Mouse (Mus musculus): ENCODE results near the gene Inpp4b. TPM values are rescaled to one million over a fixed set of nuclear protein-coding genes. Genes with fewer than 3 reads are reported as not detected.

Gene Inpp4b
- total RNA-seq, 4 experiments from 2014 or later = 5.6 to 11.1 (median 9.3) TPM

DNA sequence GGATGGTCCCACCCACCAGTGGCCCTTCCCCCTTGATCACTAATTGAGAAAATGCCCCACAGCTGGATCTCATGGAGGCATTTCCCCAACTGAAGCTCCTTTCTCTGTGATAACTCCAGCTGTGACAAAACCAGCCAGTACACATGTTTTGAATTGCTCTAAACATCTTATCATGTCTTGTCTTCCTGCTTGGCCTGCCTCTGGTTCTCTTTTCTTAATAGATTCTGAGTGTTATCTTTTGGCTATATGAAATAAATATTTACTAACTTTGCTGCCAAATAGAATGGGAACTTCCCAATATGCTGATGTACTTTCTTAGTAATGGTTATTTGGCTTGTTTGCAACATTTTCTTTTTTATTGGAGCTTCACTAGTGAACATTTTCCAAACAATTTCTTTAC, 389.0 kb downstream of the Inpp4b start:
- DNase-seq = no peak

DNA sequence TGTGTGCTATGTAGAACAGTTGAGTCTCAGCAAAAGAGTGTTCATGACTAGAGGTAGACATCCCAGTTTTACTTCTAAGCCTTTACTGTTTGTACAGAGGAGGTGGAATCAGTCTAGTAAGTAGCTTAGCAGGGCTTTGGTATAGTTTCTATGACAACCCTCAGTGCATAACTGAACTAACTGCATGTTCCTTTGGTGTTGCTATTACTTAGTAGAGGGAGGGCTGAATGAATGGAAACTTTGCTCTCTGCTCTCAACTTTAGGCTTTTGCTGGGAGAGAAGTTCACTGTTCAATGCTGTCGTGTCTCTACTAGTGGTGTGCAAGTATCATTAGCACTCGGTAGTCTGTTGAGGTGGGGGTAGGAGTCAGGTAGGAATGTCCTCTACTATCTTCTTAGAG, 393.3 kb downstream of the Inpp4b start:
- DNase-seq = no peak

DNA sequence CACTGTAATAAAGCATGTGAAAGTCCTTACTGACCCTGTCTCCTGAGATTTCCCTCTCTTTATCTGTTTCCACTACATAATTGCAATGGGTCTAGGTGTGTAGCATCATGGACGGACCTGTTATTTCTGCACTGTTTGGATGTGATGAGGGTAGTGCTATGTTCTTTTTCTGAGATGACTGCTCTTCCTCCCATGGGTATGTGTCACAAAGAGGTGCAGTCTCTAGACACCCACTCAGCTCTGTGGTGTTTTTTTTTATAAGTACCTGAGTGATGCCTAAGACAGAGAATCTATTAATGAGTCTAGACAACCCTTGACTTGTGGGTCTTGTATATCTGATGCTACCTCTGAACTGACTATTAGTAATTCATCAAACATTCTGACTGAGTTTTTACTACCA, 393.7 kb downstream of the Inpp4b start:
- no peak for DNase-seq

DNA sequence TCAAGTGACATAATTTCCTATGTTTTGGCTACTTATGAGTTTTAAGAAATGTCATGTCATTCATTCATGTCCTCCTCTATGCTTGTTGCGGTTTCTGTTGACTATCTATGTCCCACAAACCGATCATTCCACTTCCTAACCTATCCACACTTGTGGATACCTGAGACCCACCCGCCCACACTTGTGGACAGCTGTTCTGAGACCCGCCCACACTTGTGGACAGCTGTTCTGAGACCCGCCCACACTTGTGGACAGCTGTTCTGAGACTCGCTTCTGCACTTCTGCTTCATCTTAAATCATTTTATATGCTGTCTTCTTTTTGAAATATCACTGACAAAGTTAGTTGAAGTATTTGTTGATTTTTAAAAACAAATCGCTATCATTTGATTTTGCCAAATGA, 400.2 kb downstream of the Inpp4b start:
- DNase-seq = no peak

DNA sequence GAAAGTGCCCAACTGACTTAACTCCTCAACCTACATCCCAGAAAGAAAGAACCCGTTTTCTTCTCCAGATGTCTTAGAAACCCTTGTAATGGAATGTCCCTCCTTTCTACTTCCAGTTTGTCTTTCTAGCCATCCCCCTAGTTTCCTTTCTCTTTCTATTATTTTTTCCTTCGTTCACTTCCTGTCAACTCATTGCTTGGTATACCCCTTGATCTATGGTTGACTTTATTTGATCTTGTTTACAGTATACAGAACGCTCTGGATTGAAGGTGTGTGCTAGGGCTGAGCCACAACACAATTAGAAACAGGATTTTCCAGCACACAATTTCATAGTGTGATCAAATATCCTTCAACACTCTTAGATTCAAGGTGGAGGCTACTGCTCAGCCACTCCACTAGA, 400.7 kb downstream of the Inpp4b start:
- no peak for DNase-seq

DNA sequence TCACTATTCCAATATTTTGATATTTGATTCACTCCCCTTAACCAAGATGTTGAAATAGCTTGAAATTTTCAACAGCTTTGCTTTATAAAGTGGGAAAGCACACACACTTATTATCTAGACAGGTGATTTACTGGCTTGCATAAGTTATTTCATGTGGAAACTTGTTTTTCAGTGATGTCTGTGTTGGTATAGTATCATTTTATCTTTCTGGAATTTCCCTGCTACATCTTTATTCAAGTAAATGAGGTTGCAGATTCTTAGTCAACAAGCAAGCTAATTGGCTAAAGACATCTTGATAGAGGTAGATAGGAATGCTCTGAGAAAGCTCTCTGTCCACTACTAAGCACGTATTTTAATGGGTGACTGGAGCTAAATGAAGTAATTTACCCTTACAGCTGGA, 403.1 kb downstream of the Inpp4b start:
- DNase-seq = no peak

DNA sequence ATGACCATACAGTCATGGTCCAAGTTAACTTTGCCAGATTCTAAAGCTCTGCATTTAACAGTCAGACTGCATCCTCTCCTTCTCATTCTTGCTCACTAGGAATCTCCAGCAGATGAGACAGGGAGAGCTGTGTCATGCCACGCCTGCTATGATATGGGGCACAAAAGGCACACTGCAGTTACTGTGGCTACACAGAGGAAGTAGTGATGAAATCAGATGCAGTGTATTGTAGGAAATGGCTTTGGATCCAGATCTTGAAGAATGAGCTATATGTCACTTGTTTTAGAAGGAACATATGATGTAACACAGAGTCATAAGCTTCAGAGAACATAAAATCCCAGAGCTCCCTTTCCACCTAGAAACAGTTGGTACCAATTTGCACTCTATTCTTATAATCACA, 408.8 kb downstream of the Inpp4b start:
- no peak for DNase-seq

DNA sequence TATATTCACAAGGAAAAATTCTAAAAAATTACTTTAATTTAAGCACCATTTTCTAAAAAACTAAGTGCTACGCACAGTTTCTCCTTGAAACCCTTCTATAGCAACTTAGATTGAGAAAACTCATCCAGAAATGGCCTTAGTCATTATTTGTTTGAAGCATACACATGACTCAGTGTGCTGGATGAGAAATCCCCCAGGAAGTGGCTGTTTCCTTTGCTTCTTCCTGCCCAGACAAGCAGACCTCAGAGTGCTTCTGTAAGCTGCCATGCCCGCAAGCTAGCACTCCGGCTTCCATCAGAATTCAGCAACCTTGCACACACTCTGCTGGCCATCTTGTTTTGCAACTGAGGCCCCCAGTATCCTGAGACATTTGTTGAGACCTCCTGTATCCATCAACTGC, 414.3 kb downstream of the Inpp4b start:
- DNase-seq = no peak

DNA sequence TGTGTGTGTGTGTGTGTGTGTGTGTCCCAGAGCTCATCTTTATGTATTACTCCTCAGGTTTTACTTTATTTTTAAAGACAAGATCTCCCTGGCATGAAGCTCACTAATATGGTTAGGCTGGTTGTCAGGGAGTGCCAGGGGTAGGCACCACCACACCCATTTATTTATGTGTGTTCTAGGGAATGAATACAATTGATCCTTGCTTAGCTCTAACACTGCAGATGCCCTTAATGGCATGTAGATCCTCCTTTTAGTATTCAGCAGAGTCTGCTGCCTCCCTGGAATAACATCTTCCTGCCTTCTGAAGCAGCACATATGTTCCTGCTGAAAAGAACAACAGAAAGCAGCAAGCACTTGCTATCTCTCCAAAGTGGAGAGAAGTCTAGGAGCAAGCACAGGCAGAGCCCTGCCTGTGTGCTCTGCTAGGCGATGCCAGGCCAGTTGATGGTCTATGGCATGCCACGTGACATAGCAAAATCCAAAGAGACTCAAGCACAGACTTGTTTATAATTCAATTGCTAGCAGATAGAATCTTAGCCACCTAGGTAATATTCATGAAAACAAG, 415.3 kb downstream of the Inpp4b start:
- no peak for DNase-seq

DNA sequence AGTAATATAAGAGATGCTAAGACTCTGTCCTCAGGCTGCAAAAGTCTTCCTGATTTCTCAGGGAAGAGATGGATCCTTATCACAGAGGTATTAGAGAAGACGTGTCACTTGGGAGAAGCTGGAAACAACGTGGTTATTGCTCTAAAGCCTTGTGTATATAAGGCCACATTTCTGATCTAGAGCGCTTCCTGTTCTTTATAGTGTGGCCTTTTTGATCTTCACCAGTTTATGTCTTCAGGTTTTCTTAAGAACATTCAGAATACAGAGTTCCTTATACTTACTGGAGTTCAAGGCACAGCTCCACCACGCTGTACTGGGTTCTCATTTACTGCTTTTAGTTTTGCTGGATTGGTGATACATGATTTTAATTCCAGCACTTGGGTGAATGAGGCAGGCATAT, 419.1 kb downstream of the Inpp4b start:
- DNase-seq = no peak

DNA sequence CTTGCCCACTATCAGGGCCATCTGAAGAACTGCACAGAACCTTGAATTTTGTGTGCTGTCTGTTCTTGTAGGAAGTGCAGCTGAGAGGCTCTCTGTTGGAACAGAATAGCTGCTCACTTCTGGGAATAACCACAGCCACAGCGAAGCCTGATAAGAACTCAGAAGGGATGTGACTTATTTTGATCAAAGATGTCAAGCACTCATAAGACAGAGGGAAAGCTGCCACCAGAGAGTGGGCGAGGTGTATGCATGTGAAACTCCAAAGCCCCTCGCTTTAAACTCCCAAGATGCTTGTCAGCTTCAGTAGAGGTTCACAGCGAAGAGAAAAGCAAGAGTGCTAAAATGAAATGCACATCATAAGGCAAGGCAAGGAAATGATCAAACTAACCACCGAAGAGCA, 423.7 kb downstream of the Inpp4b start:
- DNase-seq = no peak

DNA sequence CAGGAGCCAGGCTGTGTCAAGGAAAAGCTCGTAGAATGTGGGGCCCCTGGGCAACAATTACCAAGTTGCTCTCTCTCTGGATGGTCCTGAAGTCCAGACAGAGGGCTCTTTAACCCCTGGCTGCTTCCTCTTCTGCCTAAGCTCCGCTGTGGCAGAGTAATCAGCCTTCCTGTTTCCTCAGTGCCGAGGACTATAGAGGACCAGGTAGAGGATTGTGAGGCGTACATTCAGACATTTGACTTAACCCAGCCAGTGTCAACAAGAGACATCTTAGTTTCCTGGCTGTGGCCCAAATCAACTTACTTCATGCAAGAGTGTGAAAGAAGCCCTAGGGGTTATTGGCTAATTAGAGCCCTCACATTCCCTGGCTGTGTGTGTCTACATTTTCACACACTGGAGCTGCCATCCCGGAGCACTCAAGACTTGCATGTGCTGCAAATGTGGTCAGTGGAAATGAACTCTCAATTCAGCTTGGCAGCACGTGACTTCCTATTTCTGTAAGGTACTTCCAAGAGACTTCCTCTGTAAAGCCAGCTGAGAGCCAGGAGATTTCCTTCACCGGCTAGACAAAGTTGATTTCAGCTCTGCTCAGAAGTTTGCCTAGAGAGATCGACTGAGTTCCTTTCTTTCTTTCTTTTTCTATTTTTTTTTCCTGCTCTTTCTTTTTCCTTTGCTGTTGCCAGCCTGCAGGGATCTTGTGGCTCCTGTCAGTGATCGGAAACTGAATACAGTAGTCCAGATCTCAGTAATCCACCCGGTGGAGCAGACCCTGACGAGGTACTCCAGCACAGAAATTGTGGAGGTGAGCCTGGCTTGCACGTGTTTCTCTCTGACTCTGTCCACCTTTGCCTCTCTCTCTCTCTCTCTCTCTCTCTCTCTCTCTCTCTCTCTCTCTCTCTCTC, 425.3 kb downstream of the Inpp4b start:
- DNase-seq = peak; percentile 11

DNA sequence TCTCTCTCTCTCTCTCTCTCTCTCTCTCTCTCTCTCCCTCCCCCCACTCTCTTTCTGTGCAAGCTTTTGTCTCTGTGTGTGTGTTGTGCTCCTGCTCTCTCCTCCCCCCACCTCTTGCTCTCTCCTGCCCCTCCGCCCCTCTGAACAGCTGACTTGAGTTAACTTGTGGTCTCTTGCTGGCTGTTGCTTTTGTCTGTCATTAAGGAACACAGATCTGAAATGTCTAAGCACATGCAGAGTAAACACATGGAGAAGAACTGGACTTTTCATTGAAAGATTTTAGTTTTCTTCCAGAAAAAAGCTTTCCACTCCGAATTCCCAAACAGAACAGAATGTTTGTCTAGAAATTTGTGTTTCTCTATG, 425.9 kb downstream of the Inpp4b start:
- no peak for DNase-seq

DNA sequence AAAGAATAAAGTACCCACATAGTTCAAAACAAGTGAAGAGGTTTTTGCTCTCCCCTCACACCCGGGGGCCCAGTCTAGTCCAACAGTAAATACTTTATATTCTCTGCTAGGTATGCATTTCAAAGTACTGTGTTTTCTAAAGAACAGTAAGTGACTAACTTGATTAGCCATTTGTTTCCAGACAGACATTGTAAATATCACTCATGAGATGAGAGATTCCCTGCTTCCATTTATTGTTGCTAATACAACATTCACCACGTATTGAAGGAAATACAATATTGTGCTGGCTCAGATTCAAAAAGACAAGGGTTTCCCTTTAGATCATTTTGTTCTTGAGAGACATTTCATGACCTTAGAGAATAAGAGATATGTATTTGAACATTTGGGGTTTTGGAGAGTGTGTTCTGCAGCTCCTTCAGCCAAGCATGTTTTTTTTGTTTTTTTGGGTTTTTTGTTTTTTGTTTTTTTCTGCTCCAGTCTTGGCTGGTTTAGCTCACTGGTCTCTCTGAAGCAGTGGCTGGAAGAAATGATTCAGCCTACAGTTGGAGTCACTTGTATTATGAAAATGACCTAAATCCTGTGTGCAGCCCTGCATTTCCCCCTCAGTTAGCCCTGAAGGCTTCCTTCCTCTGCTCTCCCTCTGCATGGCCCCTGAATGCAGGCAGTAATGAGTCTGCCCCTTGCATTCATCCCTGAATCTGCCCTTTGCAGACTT, 426.5 kb downstream of the Inpp4b start:
- no peak for DNase-seq

DNA sequence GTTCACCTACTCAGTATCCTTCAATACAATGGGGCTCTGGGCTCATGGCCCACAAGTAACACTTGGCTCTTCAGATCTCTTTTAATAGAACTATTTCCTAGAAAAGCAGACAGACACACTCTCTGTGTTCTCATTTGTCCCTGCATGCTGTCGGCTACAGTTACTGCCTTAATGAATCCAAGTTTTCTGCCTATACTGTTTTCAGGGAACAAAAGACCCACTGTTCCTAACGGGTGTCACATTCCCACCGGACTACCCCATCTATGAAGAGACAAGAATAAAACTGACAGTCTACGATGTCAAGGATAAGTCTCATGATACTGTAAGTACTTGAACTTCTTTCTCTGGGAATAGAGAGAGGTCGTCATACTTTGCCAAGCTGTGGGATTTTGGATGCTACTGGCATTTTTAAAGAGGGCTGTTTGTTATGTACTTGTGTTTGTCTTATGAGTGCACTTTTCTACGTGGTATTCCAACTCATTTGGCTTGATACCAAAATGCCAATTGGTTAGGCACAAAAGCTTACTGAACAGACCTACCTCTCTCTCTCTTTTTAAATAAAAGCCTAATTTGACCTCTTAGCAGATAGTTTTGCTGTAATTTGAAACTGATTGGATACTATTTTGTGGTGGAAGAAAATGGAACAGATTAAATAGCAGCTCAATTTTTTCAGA, 428.4 kb downstream of the Inpp4b start:
- DNase-seq = no peak

DNA sequence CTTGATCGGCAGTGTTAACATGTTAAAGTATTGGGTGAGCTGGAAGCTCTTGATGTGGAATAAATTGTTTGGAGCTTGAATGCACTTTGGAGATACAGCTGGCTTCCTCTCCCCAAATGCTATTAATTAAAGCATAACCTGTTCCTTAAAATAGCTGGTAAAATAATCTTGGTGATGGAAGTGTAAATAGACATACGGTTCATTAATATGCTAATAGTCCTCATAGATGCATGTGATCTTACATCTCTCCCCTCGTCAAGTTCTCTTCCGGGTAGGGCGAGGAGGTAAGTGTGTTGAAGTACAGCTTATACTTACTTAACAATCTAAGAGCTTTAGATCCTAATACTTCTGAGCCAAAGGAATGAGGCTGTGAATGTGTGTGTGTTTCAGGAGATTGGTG, 430.5 kb downstream of the Inpp4b start:
- no peak for DNase-seq

DNA sequence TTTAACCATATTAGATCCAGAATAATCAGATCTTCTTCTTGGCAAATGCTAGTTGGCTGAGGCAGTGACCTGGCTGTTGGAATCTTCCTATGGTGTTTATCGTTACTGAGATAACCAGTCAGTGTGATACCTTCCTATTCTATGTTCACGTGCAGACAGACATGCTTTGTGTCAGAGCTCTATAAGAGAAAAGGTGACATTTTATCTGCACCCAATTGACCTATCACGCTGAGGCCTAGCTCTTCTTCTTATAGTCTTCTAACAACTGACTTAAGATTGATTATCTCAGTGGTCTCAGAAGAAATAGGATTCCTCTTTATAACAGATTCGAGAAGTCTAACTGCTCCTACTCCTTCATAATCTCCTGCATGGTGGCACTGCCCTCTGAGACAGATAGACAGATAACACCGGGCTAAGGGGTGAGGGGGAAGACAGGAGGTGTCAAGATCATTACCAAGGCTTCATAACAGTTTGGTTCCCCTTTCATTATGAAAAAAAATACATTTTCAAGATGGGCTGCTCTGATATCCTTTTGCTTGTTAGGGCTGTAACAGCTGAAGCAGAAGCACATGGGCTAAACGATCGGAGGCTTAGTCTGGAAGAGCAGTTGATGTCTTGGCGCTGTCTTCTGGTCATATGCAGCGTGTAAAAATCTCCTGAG, 431.1 kb downstream of the Inpp4b start:
- no peak for DNase-seq

DNA sequence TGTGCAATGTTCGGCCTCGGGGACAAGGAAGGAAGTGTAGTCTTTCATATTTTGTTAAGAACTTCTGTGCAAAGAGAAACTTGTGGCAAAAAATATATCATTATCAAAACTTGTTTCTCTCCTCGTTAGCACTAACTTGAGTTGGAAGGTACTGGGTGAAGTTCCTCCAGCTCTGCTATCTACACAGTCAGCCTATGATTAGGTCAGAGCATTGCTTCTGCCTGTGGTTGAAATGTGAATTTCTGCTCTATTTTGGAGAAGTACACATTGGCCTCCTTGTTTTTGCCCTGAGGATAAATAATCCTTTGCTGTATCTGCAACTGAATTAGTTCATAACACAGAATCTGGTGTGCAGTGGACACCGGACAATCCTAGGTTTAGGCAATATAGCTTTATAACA, 431.7 kb downstream of the Inpp4b start:
- DNase-seq = no peak

DNA sequence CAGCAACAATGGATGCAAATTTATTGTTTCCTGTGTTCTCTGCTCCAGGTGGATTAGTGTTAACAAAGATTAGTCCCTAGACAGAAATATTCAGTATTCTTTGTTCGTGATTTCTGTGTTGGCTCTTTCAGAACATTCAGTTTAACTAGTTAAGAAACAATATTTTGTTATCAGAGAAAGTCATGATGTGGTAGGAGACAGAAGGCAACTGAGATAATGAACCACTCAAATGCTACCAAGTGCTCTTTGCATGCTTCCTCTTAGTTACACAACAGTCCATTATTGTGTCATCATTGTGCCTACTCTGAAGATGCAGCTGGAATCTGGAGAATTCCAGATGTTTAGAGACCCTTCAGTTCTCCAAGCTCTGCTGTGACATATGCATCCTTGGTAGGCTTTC, 432.1 kb downstream of the Inpp4b start:
- no peak for DNase-seq

DNA sequence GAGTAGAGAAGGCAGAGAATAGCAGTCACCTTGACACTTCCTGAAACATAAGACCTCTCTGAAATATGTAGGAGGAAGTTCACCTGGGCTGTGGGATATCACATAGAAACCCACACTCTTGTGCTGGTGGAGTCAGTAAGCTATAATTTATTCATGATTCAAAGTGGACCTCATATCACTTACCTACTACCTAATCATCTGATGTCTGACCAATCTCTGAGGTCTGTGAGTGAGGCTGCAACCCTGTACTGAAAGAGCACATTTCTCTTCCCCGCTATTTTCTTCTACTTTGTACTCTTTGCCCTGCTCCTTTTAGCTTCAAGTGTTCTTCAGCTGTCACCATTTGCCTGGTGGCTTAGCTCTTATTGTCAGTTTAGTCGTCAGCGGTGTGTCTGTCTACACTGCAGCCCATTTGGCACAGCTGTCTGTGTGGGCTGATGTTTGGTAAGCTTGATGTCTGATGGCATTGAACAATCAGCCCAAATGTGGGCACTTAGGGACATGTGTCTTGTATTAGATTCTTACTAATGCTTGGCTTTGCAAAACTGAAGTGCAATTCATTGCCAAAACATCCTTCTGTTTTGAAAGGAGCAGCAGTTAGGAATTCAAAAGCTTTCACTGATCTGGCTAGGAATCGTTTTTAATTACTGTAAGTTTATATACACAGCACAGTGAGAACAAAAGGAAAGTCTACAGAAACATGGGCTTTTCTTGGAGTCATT, 434.3 kb downstream of the Inpp4b start:
- no peak for DNase-seq

DNA sequence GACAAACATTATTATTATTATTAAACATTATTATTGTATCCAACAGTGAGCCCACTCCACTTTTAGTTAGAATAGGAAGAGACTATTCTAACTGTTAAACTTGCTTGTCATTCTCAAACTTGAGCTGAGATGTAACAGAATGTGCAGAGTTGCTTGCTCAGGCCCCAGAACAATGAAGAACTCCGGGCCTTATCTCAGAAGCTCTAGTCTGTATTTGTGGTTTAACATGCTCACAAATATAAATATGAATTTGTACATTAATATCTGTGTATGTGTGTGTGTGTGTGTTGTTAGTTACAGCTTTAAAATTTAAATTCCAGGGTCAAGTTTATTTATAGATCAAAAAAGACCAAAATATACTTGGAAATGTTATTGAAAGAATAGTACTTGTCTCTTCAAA, 435.3 kb downstream of the Inpp4b start:
- DNase-seq = no peak

DNA sequence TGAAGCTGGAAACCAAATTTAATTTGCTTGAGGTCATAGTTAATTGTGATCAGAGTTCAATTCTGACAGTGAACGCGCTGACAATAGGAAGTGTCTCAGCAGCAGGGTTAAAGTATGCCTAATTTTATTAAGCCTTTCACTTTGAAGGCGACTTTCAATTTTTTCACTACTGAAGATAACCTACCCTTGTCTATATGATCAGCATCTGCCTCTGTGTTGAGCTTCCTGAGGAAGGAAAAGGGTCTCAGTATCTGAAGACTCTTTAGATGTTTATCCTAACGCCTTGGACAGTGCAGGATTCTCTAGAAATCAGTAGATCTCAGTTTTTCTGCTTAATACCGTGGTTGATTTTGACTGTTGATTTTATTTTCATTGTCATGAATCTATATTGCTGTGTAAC, 437.1 kb downstream of the Inpp4b start:
- no peak for DNase-seq

Data from adrenal gland, adult 8-10 months (tissue).